Mouse (Mus musculus) lung, adult 2 months (tissue): ENCODE results near the gene Ttc9b.

Source experiments
- CTCF ChIP-seq: fragments of 200-500 bp; IDR thresholded peaks from 2 replicates; pipeline ENCODE4 v1.5.1; 2011; ENCODE audit warnings: mild to moderate bottlenecking, low read length, control low read depth; ENCODE audit not compliant: insufficient read depth
- POLR2A ChIP-seq: fragments of 200-500 bp; IDR thresholded peaks from 2 replicates; pipeline ENCODE4 v1.6.1; 2011; ENCODE audit warnings: low read depth, mild to moderate bottlenecking, control low read depth, low read length, borderline replicate concordance; ENCODE audit errors: extremely low read depth

DNA sequence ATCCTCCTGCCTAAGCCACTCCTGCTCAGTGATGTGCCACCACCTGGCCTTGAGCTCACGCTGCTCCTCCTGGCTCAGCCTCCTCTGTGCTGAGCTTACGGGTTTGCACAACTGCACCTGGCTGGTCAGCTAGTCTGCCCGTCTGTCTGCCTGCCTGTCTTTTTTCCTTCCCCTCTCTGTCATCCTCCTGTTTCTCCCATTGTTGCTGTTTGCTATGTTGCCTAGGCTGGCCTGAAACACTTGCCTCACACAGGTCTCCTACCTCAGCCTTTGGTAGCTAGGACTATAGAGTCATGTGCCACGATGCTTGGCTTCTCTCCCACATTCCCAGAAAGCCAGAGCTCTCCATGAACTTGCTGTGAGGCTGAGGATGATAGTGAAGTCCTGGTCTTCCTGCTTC, 40.8 kb upstream of the Ttc9b start:
- TF ChIP-seq POLR2A (no peak), CTCF (no peak)
